ENCODE assay signal across 9 mouse cellular contexts in the genomic region with DNA sequence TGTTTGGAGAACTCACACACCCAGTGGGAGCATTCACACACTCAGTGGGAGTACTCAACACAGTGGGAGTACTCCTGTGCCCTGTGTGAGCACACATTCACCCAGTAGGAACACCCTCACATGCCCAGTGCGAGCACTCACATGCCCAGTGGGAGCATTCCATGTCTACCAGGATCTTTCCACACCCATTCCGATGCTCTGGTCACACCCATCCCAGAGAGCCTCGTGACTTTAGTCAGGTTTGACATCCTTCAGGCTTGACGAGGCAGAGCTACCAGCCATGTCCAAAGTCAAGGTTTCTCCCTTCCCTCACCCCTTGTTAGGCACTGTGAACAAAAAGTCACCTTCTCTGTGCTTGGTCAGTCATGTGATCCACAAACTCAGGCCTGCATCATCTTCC. TPM values are rescaled to one million over a fixed set of nuclear protein-coding genes. Genes with fewer than 3 reads are reported as not detected.
DNase-seq lines count a peak whose midpoint lies in the region; ATAC-seq and TF ChIP-seq lines count a peak whose summit lies in the region.
"Had no signal": no experiment of that assay in that cellular context is flagged by ENCODE, and none has a peak within 500 bp of the region (broad histone marks: within the 10 kb centered on the region; RNA-seq: fewer than 3 reads in every experiment).

No protein-coding gene starts in this region.

- H3K9me3 ChIP-seq in lung, postnatal 0 days (ENCODE audit: low read length) = no peaks in the 10 kb centered on the region
- no peaks in the 10 kb centered on the region for H3K9me3 ChIP-seq in forebrain, embryonic 15.5 days
- no peaks in the 10 kb centered on the region for H3K9me3 ChIP-seq in kidney, postnatal 0 days (replicated peaks; ENCODE audit: low read length)
- no peaks in the 10 kb centered on the region for H3K9me3 ChIP-seq in stomach, embryonic 15.5 days

- peak overlapping the region; percentile 74 for H3K27ac ChIP-seq in lung, postnatal 0 days (ENCODE audit: low read length)
- peak overlapping the region; percentile 99 for H3K27ac ChIP-seq in forebrain, embryonic 15.5 days (replicated peaks)
- H3K27ac ChIP-seq in kidney, postnatal 0 days = peak overlapping the region; percentile 81
- peak overlapping the region; percentile 65 for H3K27ac ChIP-seq in stomach, embryonic 15.5 days

- H3K4me1 ChIP-seq in lung, postnatal 0 days (ENCODE audit: insufficient read depth, low read depth, low read length) = peaks cover 6% of the 10 kb centered on the region; the same call in 1 of the 2 replicates
- H3K4me1 ChIP-seq in forebrain, embryonic 15.5 days = peaks cover 17% of the 10 kb centered on the region
- 0 out of 2 replicates have a peak, but pooled peaks cover 8% of the 10 kb centered on the region for H3K4me1 ChIP-seq in kidney, postnatal 0 days (replicated peaks; ENCODE audit: insufficient read depth, low read length)
- H3K4me1 ChIP-seq in stomach, embryonic 15.5 days = peaks cover 9% of the 10 kb centered on the region

- peaks cover 10% of the 10 kb centered on the region; the same call in 1 of the 2 replicates for H3K36me3 ChIP-seq in lung, postnatal 0 days (ENCODE audit: insufficient read depth, low read length)
- peaks cover 9% of the 10 kb centered on the region for H3K36me3 ChIP-seq in forebrain, embryonic 15.5 days
- peaks cover 12% of the 10 kb centered on the region; the same call in 1 of the 2 replicates for H3K36me3 ChIP-seq in kidney, postnatal 0 days (ENCODE audit: insufficient read depth, low read length)
- H3K36me3 ChIP-seq in stomach, embryonic 15.5 days = peaks cover 7% of the 10 kb centered on the region; the same call in 1 of the 2 replicates

- no peak for DNase-seq in lung, postnatal 0 days (ENCODE audit: low spot score)
- no peak for DNase-seq in lung, postnatal 14 days
- no peak for DNase-seq in kidney, postnatal 0 days (ENCODE audit: low spot score)
- DNase-seq in thymus, postnatal 25 days = no peak
- DNase-seq in spleen, postnatal 10 days (ENCODE audit: low spot score in 2 of 2) = no peak
- DNase-seq in layer of hippocampus, adult 11-12 months (ENCODE audit: low spot score) = no peak
- DNase-seq: thymus, postnatal 36 days had no signal

- H3K9ac ChIP-seq in lung, postnatal 0 days (replicated peaks; ENCODE audit: low read depth) = no peak overlapping the region
- H3K9ac ChIP-seq in forebrain, embryonic 15.5 days (replicated peaks) = peak overlapping the region; percentile 37; the same call in 1 of the 2 replicates
- H3K9ac ChIP-seq in kidney, postnatal 0 days (ENCODE audit: low read depth, low read length) = no peak overlapping the region
- H3K9ac ChIP-seq in stomach, embryonic 15.5 days = no peak overlapping the region

- peak; percentile 58 for ATAC-seq in lung, postnatal 0 days
- peak; percentile 67 for ATAC-seq in forebrain, embryonic 15.5 days (replicated peaks)
- peak; percentile 83 for ATAC-seq in kidney, postnatal 0 days (replicated peaks; ENCODE audit: low FRiP score, low read depth)
- no peak for ATAC-seq in stomach, embryonic 15.5 days (ENCODE audit: insufficient read depth, low FRiP score, low read depth)

- no peaks in the 10 kb centered on the region for H3K27me3 ChIP-seq in lung, postnatal 0 days (replicated peaks; ENCODE audit: insufficient read depth, low read length)
- H3K27me3 ChIP-seq in forebrain, embryonic 15.5 days = no peaks in the 10 kb centered on the region
- H3K27me3 ChIP-seq in kidney, postnatal 0 days (ENCODE audit: insufficient read depth, low read length) = no peaks in the 10 kb centered on the region
- no peaks in the 10 kb centered on the region for H3K27me3 ChIP-seq in stomach, embryonic 15.5 days (replicated peaks)

- no peak for TF ChIP-seq CTCF in lung, postnatal 0 days (IDR thresholded peaks at IDR 0.05)
- TF ChIP-seq CTCF in kidney, postnatal 0 days (IDR thresholded peaks at IDR 0.05; ENCODE audit: low read depth) = no peak

- no peak overlapping the region for H3K4me3 ChIP-seq in lung, postnatal 0 days (ENCODE audit: low read depth, low read length)
- H3K4me3 ChIP-seq in forebrain, embryonic 15.5 days = no peak overlapping the region
- H3K4me3 ChIP-seq in kidney, postnatal 0 days (replicated peaks; ENCODE audit: low read depth, low read length) = no peak overlapping the region
- no peak overlapping the region for H3K4me3 ChIP-seq in stomach, embryonic 15.5 days (replicated peaks)

- TF ChIP-seq EP300 in lung, postnatal 0 days (IDR thresholded peaks at IDR 0.05) = no peak

- WGBS in lung, postnatal 0 days = 46% methylated on average over 4 of the region's 4 CpGs
- WGBS in forebrain, embryonic 15.5 days = 66% methylated on average over 4 of the region's 4 CpGs
- WGBS in kidney, postnatal 0 days = 31% methylated on average over 4 of the region's 4 CpGs
- WGBS in stomach, embryonic 15.5 days = 72% methylated on average over 4 of the region's 4 CpGs

- H3K4me2 ChIP-seq in lung, postnatal 0 days (replicated peaks; ENCODE audit: low read depth, low read length) = no peak overlapping the region
- peak overlapping the region; percentile 39 for H3K4me2 ChIP-seq in forebrain, embryonic 15.5 days (replicated peaks)
- no peak overlapping the region for H3K4me2 ChIP-seq in kidney, postnatal 0 days (ENCODE audit: low read length)
- H3K4me2 ChIP-seq in stomach, embryonic 15.5 days = no peak overlapping the region

RNA-seq across cellular contexts. Expression of a gene that starts 15.4 kb away (rescaled TPM):
- polyA plus RNA-seq in lung, postnatal 0 days (2015; fragmentation: Nextera tagmentation; extraction: Ambion mirVana) = 207 and 233 TPM in 2 replicates
- 334 and 349 TPM in 2 replicates for polyA plus RNA-seq in forebrain, embryonic 15.5 days (2015; fragmentation: Nextera tagmentation; extraction: Ambion mirVana)
- 353 and 364 TPM in 2 replicates for polyA plus RNA-seq in kidney, postnatal 0 days (2015; fragmentation: Nextera tagmentation; extraction: Ambion mirVana)
- polyA plus RNA-seq in stomach, embryonic 15.5 days (2015; fragmentation: Nextera tagmentation; extraction: Ambion mirVana) = 308 and 337 TPM in 2 replicates

RNA-seq across cellular contexts. Expression of a gene that starts 15.6 kb away (rescaled TPM):
- polyA plus RNA-seq in lung, postnatal 0 days (2015; fragmentation: Nextera tagmentation; extraction: Ambion mirVana) = 9.8 and 12.1 TPM in 2 replicates
- 40.3 and 41.5 TPM in 2 replicates for polyA plus RNA-seq in forebrain, embryonic 15.5 days (2015; fragmentation: Nextera tagmentation; extraction: Ambion mirVana)
- 25.9 and 28.8 TPM in 2 replicates for polyA plus RNA-seq in kidney, postnatal 0 days (2015; fragmentation: Nextera tagmentation; extraction: Ambion mirVana)
- 40.1 and 42.4 TPM in 2 replicates for polyA plus RNA-seq in stomach, embryonic 15.5 days (2015; fragmentation: Nextera tagmentation; extraction: Ambion mirVana)

RNA-seq across cellular contexts. Expression of a gene that starts 29.2 kb away (rescaled TPM):
- 15.0 and 19.9 TPM in 2 replicates for polyA plus RNA-seq in lung, postnatal 0 days (2015; fragmentation: Nextera tagmentation; extraction: Ambion mirVana)
- polyA plus RNA-seq in forebrain, embryonic 15.5 days (2015; fragmentation: Nextera tagmentation; extraction: Ambion mirVana) = 31.3 and 33.2 TPM in 2 replicates
- polyA plus RNA-seq in kidney, postnatal 0 days (2015; fragmentation: Nextera tagmentation; extraction: Ambion mirVana) = 21.5 and 24.6 TPM in 2 replicates
- 31.9 and 34.4 TPM in 2 replicates for polyA plus RNA-seq in stomach, embryonic 15.5 days (2015; fragmentation: Nextera tagmentation; extraction: Ambion mirVana)
